Mouse (Mus musculus) heart, postnatal 10 days (tissue): Measurements from ENCODE around the gene Kif15. TPM values are rescaled to one million over a fixed set of nuclear protein-coding genes. Genes with fewer than 3 reads are reported as not detected.

ENCODE experiments used
- total RNA-seq, 2 experiments: library from RNA; stranded (reverse); gene quantifications; 2 replicates each; pipeline ENCODE4 v1.2.3; 2021

Kif15 gene
- total RNA-seq, 2 experiments from 2014 or later: 7.0 to 11.2 TPM

Other genes with a start within 250 kb of the Kif15 start
- gene Topaz1, start 203.7 kb upstream of the Kif15 start, total RNA-seq: not detected
- 10 to 100 TPM; 20.1 to 22.0 TPM for gene Tcaim, start 145.5 kb upstream of the Kif15 start, total RNA-seq
- not detected for gene Gm35549, start 107.0 kb upstream of the Kif15 start, total RNA-seq
- 100 to 1,000 TPM in 1 of 2 experiments, 10 to 100 TPM in 1; 94.5 to 117 TPM for gene Zfp445, start 85.0 kb upstream of the Kif15 start, total RNA-seq
- 1 to 10 TPM; 4.6 to 6.4 TPM for gene Zkscan7, start 65.4 kb upstream of the Kif15 start, total RNA-seq
- gene Zfp105, start 28.0 kb upstream of the Kif15 start, total RNA-seq: 1 to 10 TPM; 5.6 to 6.9 TPM
- 10 to 100 TPM; 19.8 to 20.3 TPM for gene 1110059G10Rik, start within 50 bp of the Kif15 start, total RNA-seq
- gene Tmem42, start 70.3 kb downstream of the Kif15 start, total RNA-seq: 10 to 100 TPM; 12.3 to 12.4 TPM
- gene Tgm4, start 83.7 kb downstream of the Kif15 start, total RNA-seq: not detected
- gene Zdhhc3, start 162.2 kb downstream of the Kif15 start, total RNA-seq: 10 to 100 TPM; 50.7 to 53.5 TPM
- gene Exosc7, start 162.2 kb downstream of the Kif15 start, total RNA-seq: 10 to 100 TPM; 23.0 to 29.2 TPM
- 10 to 100 TPM; 69.1 to 72.0 TPM for gene Clec3b, start 199.9 kb downstream of the Kif15 start, total RNA-seq